Mouse (Mus musculus): ENCODE data around the gene Camk2b. TPM values are rescaled to one million over a fixed set of nuclear protein-coding genes. Genes with fewer than 3 reads are reported as not detected.

Camk2b gene
- polyA plus RNA-seq (2012), result 0.03 and 0.08 TPM in 2 replicates

DNA sequence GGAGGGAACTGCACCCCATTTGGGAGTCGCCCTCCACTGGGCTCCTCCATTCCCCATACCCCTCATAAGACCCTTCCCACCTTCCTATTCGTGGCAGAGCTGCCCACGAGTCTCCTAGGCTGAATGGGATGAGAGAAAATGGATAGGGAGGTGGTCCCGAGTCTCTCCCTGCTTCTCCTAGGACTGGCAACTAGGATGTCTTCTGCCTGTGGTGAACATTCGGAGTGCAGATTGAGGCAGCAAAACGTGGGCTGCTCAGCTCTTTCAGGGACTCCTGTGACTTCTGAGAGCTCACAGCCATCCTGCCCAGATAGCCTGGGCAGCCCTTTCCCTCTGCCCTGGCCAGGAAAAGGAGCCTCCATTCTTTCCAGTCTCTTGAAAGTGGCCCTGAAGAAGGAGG lies at the start of gene Camk2b:
Gene Camk2b (minus strand): TSS at position 187 of the 400 bp plus-strand sequence.
- no peak for TF ChIP-seq GATA1 (IDR thresholded peaks at IDR 0.05; ENCODE audit: low read length)

DNA sequence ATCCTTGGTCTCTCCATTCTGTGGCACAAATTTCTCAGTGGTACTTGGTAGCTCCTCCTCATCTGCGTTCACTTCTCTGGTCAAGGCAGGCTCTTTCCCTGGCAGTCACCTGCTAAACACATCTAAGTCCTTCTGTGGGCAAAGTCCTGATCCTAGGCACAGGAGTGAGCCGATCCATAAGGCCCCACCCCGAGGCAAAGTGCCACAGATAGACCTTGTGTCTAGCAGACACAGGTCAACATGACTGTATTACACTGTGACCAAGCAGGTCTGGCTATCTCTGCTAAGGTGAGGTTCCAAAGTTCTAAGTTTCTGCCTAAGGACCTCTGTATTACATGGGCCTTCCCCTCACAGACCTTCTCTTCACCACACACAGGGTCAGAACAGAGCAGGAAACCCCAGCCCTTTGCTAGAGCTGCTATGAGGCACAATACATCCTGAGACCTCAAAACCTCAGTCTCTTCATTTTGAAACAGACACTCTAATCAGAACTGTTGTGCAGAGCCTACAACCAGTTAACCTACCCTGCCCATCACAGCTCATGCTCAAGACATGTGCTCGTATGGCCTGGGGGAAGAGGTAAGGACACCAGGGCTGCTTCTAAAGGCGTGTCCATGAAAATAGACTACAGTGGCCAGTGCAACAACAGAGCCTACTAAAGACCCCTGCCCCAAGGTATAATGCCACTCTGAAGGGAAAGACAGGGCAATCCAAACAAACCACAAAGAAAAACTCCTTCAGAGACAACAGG lies 45.7 kb upstream of the Camk2b start:
- no peak for TF ChIP-seq GATA1 (IDR thresholded peaks at IDR 0.05; ENCODE audit: low read length)

DNA sequence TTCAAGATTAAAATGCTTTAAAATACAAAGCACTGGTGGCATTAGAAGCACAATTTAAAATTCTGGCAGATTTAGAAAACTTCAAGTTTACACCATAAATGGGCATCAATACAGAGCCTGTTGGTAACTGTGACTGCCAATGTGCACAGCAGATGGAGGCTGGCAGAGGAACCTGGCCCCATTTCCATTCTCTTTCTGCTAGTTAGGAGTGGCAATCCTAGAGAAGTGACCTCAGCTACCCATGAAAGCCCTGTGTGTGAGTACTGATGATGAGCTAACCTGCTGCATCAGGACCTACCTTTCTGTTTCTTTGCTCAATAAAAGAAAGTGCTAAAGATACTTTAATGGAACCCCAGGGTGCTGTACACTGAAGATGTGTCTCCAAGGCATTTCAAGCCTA lies 43.8 kb upstream of the Camk2b start:
- TF ChIP-seq GATA1 (IDR thresholded peaks at IDR 0.05; ENCODE audit: low read length), result no peak

DNA sequence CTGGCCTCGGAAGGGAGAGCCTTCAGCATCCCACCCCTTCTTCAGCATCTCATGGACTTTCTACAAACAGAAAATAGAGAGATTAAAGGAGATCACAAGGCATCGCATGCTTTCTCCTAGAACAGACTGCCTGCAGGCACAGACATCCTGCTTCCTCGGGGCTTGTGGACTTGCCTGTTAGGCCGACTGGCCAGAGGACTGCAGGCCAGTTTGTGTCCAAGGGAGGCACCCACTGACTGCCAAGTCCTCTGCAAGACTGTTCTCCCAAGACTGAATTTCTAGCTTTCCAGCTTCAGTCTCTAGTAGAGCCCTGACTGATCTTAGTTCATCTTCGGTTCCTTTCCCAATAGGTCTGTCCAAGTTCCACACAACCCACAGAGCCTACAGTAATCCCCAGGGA lies 42.1 kb upstream of the Camk2b start:
- no peak for TF ChIP-seq GATA1 (IDR thresholded peaks at IDR 0.05; ENCODE audit: low read length)

DNA sequence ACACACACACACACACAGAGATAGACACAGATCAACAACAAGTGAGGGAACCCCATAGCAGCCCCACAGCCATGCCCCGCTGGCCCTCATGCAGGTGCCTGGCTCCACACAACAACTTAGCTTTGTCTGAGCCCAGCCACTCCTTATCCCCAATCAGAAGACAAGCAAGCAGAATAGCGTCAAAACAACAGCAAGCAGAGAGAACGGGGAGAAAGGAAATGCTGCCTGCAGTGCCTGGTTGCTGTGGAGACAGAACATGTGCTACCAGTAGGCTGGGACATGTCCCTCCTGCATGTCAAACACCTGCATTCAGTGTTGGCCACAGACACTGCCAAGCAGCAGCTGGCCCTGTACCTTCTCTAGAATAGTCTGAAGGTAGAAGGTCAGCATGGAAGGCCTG lies 41.6 kb upstream of the Camk2b start:
- no peak for TF ChIP-seq GATA1 (IDR thresholded peaks at IDR 0.05; ENCODE audit: low read length)

DNA sequence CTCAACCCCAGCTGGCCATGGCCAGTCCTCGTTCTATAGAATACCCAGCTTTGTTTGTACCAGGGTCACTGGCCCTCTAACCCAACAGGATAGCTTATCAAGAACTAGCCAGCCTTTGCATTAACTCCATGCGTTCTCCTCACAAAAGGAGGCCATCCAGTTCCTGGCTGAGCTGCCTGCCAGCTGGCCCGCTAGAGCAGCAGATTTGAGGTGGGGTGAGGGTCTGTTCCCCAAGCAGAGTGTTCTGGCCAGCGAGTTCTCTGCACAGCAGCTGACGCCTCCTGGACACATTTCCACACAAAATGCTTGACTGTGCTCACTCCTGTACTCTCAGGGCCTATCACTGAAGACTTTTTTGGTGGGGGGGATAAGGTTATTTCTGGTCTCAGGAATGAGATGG lies 38.6 kb upstream of the Camk2b start:
- no peak for TF ChIP-seq GATA1 (IDR thresholded peaks at IDR 0.05; ENCODE audit: low read length)

DNA sequence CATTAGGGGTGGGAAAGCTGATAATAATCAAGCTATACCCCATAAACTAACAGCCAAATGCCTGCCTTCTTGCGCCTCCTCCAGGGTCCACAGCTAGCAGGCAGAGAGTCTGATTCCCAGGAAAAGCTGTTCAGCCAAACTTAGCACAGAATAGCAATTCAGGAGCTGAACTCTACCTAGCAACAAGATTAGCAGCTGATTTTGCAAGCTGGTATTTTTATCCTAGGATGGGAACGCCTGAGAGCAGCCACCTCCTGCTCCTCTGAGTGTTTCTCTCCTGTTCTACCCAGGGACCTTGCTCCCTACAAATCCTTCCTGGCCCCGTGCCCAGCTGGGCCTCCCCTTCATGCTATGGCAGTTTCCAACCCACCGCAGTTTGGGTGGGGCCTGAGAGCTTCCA lies 20.8 kb upstream of the Camk2b start:
- TF ChIP-seq GATA1 (IDR thresholded peaks at IDR 0.05; ENCODE audit: low read length), result no peak

DNA sequence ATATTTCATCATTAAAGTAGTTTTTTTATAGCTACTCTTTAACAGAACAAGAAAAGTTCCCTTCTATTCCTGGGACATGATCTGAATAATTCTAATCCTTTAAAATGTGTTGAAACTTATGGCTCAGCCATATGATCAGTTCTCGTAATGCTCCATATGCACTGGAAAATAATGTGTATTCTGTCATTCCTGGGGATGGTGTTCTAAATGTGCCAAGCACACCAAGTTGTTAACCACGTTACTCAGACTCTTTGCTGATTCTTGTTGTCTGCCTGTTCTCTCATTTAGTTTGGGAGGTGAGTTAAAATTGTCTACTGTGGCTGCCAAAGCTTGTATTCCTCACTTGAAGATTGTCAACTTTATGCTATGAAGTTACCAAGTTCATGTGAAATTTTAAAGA lies 12.6 kb upstream of the Camk2b start:
- TF ChIP-seq GATA1 (IDR thresholded peaks at IDR 0.05; ENCODE audit: low read length), result no peak

DNA sequence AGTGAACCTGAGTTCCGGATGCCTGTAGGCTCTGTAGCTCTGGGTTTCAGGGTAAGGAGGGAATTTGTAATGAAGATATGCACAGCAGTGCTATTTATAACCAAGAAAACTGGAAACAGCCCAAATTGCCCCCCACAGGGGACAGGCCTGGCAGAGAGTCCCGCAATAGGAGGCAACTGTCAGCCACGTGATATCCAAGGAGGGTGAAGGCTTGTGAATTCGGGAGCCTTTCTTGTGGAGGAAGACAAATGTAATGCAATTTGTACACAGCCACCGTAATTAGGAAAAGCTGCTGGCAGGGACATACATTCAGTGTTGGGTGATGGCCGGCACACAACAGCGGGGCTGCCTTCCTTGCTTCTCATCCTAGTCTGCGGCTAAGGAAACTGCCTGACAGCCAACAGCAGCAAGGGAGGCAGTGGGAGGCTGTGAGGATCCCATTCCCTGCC lies 9.5 kb upstream of the Camk2b start:
- no peak for TF ChIP-seq GATA1 (IDR thresholded peaks at IDR 0.05; ENCODE audit: low read length)

DNA sequence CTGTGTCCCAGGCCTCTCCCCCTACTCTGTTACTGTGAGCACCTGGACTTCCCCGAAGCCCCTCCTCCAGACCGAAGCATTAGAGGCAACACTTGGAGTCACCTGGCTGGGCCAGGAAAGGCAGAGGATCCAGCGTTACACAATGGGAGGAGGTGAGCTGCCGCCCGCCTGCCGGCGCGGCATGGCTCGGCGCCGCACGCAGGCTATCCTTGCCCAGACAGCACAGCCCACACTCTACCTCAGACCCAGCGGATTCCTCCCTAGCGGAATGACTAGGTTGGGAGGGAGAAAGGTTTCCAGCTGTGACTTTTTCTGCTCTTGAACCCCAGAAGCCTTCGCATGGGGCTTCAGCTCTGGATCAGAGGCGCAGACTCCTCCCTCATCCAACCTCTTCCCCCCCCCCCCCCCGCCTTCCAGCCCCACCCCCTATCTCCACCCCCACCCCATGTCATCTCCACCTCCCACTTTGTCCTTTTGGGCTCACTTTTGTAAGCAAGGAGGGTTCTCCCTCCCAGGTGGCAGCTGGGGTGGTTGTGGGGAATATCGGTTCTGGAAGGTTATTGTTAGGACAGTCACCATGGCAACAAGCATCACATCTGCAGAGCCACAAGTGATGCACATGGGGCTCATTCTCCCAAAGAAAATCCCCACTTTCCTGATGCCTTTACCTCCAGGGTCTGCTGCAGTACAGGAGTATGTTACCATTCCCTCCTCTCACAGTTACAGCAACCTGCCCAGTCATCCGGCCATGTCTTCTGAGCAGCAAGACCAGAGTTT lies 2.2 kb upstream of the Camk2b start:
- TF ChIP-seq GATA1 (IDR thresholded peaks at IDR 0.05; ENCODE audit: low read length), result no peak

DNA sequence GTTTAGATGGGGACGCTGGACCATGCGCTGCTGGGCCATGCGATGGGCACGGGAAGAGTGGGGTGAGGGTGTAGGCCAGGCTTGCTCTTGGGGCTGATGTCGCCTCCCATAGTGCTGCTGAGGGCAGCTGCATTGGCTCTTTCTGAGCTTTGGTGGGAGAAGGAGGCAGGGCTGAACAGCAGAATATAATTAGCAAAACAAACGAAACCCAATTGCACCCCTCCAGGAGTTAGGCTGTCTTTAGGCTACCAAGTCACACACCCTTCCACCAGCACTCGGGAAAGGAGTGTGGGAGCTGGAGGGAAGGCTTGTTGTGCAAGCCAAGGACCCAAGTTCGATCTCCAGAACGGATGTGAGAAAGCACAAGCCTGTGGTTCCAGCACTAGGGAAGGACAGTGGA lies 998 bp upstream of the Camk2b start:
- TF ChIP-seq GATA1 (IDR thresholded peaks at IDR 0.05; ENCODE audit: low read length), result no peak

DNA sequence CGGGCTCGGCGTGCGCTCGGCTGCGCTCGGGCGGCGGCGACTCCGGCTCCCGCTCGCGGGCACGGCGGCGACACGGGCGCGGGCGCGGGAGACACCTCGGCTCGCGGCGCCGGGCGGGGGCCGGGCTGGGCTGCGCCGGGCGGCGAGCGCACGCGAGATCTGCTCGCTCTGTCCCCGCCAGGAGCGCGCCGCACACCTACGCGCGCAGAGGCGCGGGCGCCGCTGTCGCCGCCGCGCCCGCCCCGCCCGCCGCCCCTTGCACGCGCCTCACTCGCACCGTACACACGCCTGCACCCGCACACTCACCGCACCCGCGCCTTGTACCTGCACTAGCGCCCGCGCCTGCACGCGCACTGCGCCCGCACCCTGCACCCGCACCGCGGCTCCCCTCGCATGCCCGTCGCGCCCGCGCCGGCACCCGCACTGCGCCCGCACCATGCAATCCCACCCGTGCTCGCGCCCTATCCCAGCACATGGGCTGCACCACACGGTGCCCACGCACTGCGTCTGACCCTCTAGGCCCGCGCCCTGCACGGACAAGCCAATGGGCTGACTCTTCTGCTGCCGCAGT lies 526 bp downstream of the Camk2b start:
- no peak for TF ChIP-seq GATA1 (IDR thresholded peaks at IDR 0.05; ENCODE audit: low read length)

DNA sequence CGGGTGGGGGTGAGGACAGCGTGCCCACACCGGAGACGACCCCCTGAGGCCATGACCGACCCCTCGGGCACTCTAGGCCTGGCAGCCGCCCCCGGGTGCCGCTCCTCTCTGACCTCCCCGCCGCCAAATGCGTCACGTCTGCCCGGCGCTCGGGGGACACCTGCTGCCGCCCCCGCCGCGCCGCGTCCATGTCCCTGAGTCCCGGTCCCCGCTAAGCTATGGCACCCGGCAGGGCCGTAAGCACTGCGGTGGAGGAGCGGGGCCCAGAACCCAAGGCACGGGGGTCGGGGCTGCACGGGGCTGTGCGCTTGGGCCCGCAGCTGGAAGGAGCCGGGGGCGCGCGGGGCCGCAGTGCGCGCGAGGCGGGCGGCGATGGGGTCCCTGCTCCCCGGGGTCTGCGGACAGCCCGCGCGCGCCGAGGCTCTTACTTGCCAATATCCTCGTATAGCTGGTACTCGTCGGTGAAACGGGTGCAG lies 1.1 kb downstream of the Camk2b start:
- TF ChIP-seq GATA1 (IDR thresholded peaks at IDR 0.05; ENCODE audit: low read length), result no peak

DNA sequence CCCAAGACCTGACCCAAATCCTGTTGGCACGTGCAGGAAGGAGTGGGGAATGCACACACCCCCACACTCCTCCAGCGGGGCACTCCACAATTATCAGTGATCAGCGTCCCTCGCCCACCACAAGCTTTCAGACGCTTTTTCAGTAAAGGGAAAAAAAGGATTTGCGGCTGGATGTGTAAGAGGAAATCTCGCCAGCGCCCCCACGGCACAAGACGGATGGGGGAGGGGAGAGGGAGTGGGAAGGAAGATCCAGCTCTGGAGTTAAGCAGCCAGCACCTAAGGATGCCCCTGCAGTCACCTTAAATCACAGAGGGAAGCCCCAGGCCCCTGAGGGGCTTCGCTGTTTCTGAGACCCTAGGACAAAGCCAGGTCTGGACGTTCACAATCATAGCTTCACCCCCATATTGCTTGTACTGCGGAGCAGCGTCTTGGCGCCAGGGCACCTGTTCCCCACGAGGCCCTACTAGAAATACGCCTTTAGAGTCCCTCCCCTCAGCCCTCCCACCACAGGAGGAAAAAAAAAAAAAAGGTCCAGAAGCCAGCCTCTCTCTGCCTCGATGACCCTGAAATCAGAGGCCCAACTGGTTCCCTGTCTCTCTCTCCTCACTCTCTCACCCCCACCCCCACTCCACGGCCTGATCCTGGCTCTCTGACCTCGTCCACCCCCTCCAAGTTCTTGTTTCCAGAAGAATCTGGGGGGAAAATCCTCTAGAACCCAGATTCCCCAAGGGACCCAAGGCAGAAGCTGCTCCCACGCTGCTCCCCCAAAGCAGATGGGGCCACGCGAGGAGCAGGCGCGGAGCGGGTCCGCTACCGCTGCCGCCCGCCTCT lies 1.7 kb downstream of the Camk2b start:
- no peak for TF ChIP-seq GATA1 (IDR thresholded peaks at IDR 0.05; ENCODE audit: low read length)

DNA sequence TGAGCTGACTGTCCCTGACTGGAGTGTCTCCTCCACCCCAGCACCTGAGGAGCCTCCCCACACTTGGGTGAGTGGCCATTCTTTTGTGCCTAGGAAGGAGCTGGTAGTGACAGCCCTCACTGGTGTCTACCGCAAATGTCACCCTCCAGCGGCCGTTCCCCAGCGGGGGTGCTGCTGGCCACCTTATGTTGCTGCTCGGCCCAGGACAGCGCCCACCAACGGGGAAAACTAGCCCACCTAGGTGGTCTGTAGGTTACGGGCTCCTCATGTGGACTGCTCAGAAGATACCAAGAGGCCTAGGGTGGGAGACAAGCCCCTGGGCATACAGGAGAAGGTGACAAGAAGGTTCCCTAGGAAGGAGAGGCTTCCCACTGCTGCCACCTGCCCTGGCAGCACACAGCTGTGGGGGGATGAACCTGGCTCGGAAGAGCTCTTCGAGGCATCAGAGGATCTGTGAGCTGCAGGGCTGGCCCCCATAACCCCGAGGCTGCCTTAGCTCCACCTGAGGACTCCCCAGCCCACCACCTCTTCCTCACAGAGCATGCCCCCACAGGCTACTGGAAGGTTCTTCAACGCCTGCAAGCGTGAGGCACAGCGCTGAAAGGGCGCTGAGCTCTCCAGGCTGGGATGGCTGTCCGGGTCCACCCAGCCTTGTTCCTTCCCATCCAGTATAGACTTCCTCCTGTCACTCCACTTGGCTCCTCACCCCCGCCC lies 2.5 kb downstream of the Camk2b start:
- no peak for TF ChIP-seq GATA1 (IDR thresholded peaks at IDR 0.05; ENCODE audit: low read length)

Measured in G1E-ER4 (cell line).